Mouse (Mus musculus): Measurements from ENCODE around the gene Rnf115. TPM values are rescaled to one million over a fixed set of nuclear protein-coding genes. Genes with fewer than 3 reads are reported as not detected.

Gene Rnf115
- polyA plus RNA-seq, 2 experiments: 27.1 to 46.4 TPM

DNA sequence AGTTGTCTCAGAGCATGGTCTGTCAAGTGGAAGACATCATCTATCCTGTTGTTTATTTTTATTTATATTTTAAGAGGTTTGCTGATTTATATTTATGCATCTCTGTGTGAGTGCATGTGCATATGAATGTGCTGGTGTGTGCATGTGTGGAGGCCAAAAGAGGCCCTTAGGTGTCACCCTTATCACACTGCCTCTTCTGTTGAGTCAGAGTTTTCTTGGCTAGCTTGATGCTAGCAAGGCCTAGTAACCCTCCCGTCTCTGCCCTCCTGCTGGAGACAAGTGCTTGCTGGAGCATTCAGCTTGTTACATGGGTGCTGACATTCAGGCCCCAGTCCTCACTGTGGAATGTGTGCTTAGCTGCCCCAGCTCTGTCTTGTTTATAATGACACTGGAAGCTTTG, 45.5 kb downstream of the Rnf115 start:
- no peak overlapping the region for H3K27ac ChIP-seq (replicated peaks; ENCODE audit: low read depth, low read length)
- 50% methylated on average over 1 of the region's 1 CpGs for WGBS
- no peak overlapping the region for H3K4me3 ChIP-seq (replicated peaks; ENCODE audit: low read length)
- no peaks in the 10 kb centered on the region for H3K27me3 ChIP-seq (ENCODE audit: control insufficient read depth, insufficient read depth, low read length)
- no peak overlapping the region for H3K9ac ChIP-seq (ENCODE audit: low read depth, low read length, severe bottlenecking)
- no peak for ATAC-seq (ENCODE audit: low FRiP score, low read depth)
- H3K4me2 ChIP-seq (replicated peaks; ENCODE audit: low read depth, low read length, severe bottlenecking): no peak overlapping the region
- TF ChIP-seq POLR2A (IDR thresholded peaks at IDR 0.05; ENCODE audit: borderline replicate concordance, extremely low read depth, insufficient read depth, insufficient read length): no peak
- H3K9me3 ChIP-seq (ENCODE audit: control insufficient read depth, low read length): no peaks in the 10 kb centered on the region
- peaks cover 17% of the 10 kb centered on the region for H3K36me3 ChIP-seq (ENCODE audit: control insufficient read depth, insufficient read depth, low read length)
- H3K4me1 ChIP-seq (ENCODE audit: control insufficient read depth, insufficient read depth, low read length): no peaks in the 10 kb centered on the region
- DNase-seq (ENCODE audit: low spot score): no peak

DNA sequence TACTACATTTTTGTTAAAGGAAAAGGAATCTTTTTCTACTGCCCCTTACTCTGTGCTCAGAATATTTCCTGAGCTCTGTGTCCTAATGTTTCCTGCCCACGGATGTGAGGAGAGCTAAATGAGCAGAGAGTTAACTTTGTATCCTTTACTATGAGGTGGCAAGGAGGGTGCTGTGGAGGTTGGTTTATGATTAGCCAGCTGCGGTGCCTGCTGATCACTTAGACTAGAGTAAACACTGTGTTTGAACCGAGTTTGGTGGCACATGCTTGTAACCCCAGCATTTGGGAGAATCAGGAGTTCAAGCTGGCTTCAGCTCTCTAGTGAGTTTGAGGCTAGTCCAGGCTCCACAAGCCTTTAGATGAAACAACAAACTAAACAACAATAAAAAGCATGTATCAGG, 49.7 kb downstream of the Rnf115 start:
- Histone ChIP-seq H3K36me3 (ENCODE audit: control insufficient read depth, insufficient read depth, low read length) (peaks cover 17% of the 10 kb centered on the region), H3K4me3 (replicated peaks; ENCODE audit: low read length) (no peak overlapping the region), H3K27ac (replicated peaks; ENCODE audit: low read depth, low read length) (no peak overlapping the region), H3K4me2 (replicated peaks; ENCODE audit: low read depth, low read length, severe bottlenecking) (no peak overlapping the region), H3K9me3 (ENCODE audit: control insufficient read depth, low read length) (no peaks in the 10 kb centered on the region), H3K9ac (ENCODE audit: low read depth, low read length, severe bottlenecking) (no peak overlapping the region), H3K4me1 (ENCODE audit: control insufficient read depth, insufficient read depth, low read length) (no peaks in the 10 kb centered on the region), H3K27me3 (ENCODE audit: control insufficient read depth, insufficient read depth, low read length) (no peaks in the 10 kb centered on the region)
- ATAC-seq (ENCODE audit: low FRiP score, low read depth) (no peak), DNase-seq (ENCODE audit: low spot score) (no peak)
- TF ChIP-seq POLR2A (IDR thresholded peaks at IDR 0.05; ENCODE audit: borderline replicate concordance, extremely low read depth, insufficient read depth, insufficient read length): no peak
- 80% methylated on average over 3 of the region's 3 CpGs for WGBS

DNA sequence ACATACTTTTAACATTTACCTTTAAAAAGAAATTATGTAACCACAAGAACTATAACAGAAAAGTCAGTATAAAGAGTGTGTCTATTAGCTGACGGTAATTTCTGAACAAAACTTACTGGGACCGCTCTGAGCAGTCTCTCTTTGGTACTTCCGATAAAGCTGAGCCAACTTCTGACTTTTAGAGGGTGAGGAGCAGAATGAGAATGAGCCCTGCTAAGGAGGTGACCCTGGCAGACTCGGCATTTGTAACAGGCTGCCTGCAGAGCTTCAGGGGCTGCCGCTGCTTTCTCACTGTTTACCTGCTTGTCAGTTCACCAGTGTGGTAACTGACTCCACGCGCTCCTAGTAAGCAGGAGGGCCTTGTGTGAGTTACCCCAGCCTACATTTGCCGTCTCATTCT, 54.8 kb downstream of the Rnf115 start:
- no peak overlapping the region for H3K4me2 ChIP-seq (replicated peaks; ENCODE audit: low read depth, low read length, severe bottlenecking)
- ATAC-seq (ENCODE audit: low FRiP score, low read depth): no peak
- no peaks in the 10 kb centered on the region for H3K4me1 ChIP-seq (ENCODE audit: control insufficient read depth, insufficient read depth, low read length)
- 88% methylated on average over 8 of the region's 8 CpGs for WGBS
- H3K9me3 ChIP-seq (ENCODE audit: control insufficient read depth, low read length): no peaks in the 10 kb centered on the region
- H3K9ac ChIP-seq (ENCODE audit: low read depth, low read length, severe bottlenecking): no peak overlapping the region
- H3K4me3 ChIP-seq (replicated peaks; ENCODE audit: low read length): no peak overlapping the region
- peaks cover 25% of the 10 kb centered on the region for H3K36me3 ChIP-seq (ENCODE audit: control insufficient read depth, insufficient read depth, low read length)
- no peak for DNase-seq (ENCODE audit: low spot score)
- H3K27ac ChIP-seq (replicated peaks; ENCODE audit: low read depth, low read length): no peak overlapping the region
- no peak for TF ChIP-seq POLR2A (IDR thresholded peaks at IDR 0.05; ENCODE audit: borderline replicate concordance, extremely low read depth, insufficient read depth, insufficient read length)
- no peaks in the 10 kb centered on the region for H3K27me3 ChIP-seq (ENCODE audit: control insufficient read depth, insufficient read depth, low read length)

DNA sequence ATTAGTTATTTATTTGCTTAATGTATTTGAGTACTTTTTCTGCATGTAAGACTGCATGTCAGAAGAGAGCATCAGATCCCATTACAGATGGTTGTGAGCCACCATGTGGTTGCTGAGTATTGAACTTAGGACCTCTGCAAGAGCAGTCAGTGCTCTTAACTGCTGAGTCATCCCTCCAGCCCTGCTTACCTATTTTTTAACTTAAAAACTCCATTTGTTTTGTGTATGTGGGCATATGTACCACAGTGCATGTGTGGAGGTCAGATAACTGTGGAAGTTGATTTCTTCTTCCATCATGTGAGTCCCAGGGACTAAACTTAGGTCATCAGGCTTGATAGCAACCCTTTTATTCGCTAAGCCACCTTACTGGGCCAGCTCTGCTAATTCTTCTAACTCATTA, 60.3 kb downstream of the Rnf115 start:
- Histone ChIP-seq H3K27me3 (ENCODE audit: control insufficient read depth, insufficient read depth, low read length) (no peaks in the 10 kb centered on the region), H3K4me3 (replicated peaks; ENCODE audit: low read length) (no peak overlapping the region), H3K4me1 (ENCODE audit: control insufficient read depth, insufficient read depth, low read length) (no peaks in the 10 kb centered on the region), H3K27ac (replicated peaks; ENCODE audit: low read depth, low read length) (no peak overlapping the region), H3K9ac (ENCODE audit: low read depth, low read length, severe bottlenecking) (no peak overlapping the region), H3K36me3 (ENCODE audit: control insufficient read depth, insufficient read depth, low read length) (peaks cover 50% of the 10 kb centered on the region), H3K4me2 (replicated peaks; ENCODE audit: low read depth, low read length, severe bottlenecking) (no peak overlapping the region), H3K9me3 (ENCODE audit: control insufficient read depth, low read length) (no peaks in the 10 kb centered on the region)
- DNase-seq (ENCODE audit: low spot score): no peak
- no peak for TF ChIP-seq POLR2A (IDR thresholded peaks at IDR 0.05; ENCODE audit: borderline replicate concordance, extremely low read depth, insufficient read depth, insufficient read length)
- WGBS: 96% methylated on average over 1 of the region's 1 CpGs
- no peak for ATAC-seq (ENCODE audit: low FRiP score, low read depth)

DNA sequence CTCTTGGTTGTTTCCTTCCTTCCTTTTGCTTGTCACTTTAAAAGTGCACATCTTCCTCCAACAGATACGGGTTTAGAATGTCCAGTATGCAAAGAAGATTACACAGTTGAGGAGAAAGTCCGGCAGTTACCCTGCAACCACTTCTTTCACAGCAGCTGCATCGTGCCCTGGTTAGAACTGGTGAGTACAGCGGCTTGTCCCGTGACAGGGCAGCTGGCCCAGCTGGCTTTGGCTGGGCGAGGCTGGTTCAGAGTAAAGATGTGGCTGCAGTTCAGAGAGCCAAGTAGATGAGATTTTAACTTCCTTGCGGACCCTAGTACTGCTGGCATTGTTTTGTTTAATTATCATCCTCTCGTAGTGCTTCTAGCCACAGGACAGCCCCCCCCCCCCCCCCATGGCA, 61.0 kb downstream of the Rnf115 start:
- H3K4me3 ChIP-seq (replicated peaks; ENCODE audit: low read length): no peak overlapping the region
- no peaks in the 10 kb centered on the region for H3K9me3 ChIP-seq (ENCODE audit: control insufficient read depth, low read length)
- ATAC-seq (ENCODE audit: low FRiP score, low read depth) (no peak), DNase-seq (ENCODE audit: low spot score) (no peak)
- 93% methylated on average over 8 of the region's 8 CpGs for WGBS
- H3K27me3 ChIP-seq (ENCODE audit: control insufficient read depth, insufficient read depth, low read length): no peaks in the 10 kb centered on the region
- H3K4me2 ChIP-seq (replicated peaks; ENCODE audit: low read depth, low read length, severe bottlenecking): no peak overlapping the region
- TF ChIP-seq POLR2A (IDR thresholded peaks at IDR 0.05; ENCODE audit: borderline replicate concordance, extremely low read depth, insufficient read depth, insufficient read length): no peak
- peaks cover 55% of the 10 kb centered on the region for H3K36me3 ChIP-seq (ENCODE audit: control insufficient read depth, insufficient read depth, low read length)
- H3K9ac ChIP-seq (ENCODE audit: low read depth, low read length, severe bottlenecking): no peak overlapping the region
- no peak overlapping the region for H3K27ac ChIP-seq (replicated peaks; ENCODE audit: low read depth, low read length)
- H3K4me1 ChIP-seq (ENCODE audit: control insufficient read depth, insufficient read depth, low read length): no peaks in the 10 kb centered on the region

- H3K9ac ChIP-seq (ENCODE audit: low read depth, low read length, severe bottlenecking): no peak overlapping the region
- no peak for DNase-seq (ENCODE audit: low spot score)
- 79% methylated on average over 11 of the region's 11 CpGs for WGBS
Observed at GRCm38 (mm10) chr3:96800254-96800653, 72.8 kb downstream of the Rnf115 start.

More at GRCm38 (mm10) chr3:96800254-96800653, 72.8 kb downstream of the Rnf115 start:
- Histone ChIP-seq H3K4me3 (replicated peaks; ENCODE audit: low read length) (no peak overlapping the region), H3K27me3 (ENCODE audit: control insufficient read depth, insufficient read depth, low read length) (no peaks in the 10 kb centered on the region), H3K36me3 (ENCODE audit: control insufficient read depth, insufficient read depth, low read length) (peaks cover 7% of the 10 kb centered on the region; the same call in 1 of the 2 replicates), H3K9me3 (ENCODE audit: control insufficient read depth, low read length) (no peaks in the 10 kb centered on the region), H3K27ac (replicated peaks; ENCODE audit: low read depth, low read length) (no peak overlapping the region), H3K4me1 (ENCODE audit: control insufficient read depth, insufficient read depth, low read length) (no peaks in the 10 kb centered on the region), H3K4me2 (replicated peaks; ENCODE audit: low read depth, low read length, severe bottlenecking) (no peak overlapping the region)
- no peak for ATAC-seq (ENCODE audit: low FRiP score, low read depth)
- no peak for TF ChIP-seq POLR2A (IDR thresholded peaks at IDR 0.05; ENCODE audit: borderline replicate concordance, extremely low read depth, insufficient read depth, insufficient read length)

All from limb, embryonic 14.5 days (tissue).